Mouse (Mus musculus): ENCODE measurements at regions not wholly inside any gene's neighbourhood (a gene's known extent, or its start where the extent isn't known, plus 50 kb on each side); places are given as distances from the start of the nearest gene placed in this dataset.

DNA sequence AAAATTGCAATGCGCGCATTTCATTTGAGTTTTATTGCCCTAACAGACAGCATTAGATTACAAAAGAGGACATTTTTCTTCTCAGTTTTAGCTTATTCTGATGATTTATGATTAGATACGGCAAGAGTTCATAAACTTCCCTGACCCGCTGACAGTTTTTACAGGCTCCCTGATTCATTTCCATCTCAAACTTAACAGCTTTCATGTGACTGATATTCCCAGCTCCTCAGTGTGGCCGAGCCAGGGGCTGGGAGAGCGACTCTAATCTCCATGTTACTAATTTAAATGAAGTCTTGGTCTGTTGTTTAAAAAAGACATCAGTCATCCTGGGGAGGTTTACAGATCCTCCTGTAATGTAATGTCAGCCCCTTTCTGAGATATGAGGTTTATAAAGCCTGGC is 355.5 kb upstream of the Prox1 start:
- no peak for DNase-seq (ENCODE audit: low spot score in 2 of 2)

DNA sequence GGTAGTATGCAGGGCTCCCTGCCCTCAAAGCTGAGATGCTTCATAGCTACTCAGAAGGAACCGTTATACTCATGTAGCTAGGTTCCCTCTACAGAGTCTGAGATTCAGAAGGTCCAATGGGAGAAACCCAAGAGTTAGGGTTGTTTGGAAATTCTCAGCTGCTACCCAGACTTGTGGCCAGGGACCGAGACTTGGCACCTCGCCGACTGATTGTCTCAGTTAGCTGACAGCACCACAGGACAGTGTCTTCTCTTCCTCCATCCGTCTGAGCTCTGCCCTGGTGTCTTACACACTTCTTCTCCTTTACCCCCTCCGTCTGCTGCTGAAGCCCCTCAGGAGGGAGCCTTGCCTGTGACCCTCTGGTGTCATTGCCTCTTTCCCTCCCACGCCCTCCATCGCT is 329.6 kb upstream of the Prox1 start:
- no peak for DNase-seq (ENCODE audit: low spot score in 2 of 2)

DNA sequence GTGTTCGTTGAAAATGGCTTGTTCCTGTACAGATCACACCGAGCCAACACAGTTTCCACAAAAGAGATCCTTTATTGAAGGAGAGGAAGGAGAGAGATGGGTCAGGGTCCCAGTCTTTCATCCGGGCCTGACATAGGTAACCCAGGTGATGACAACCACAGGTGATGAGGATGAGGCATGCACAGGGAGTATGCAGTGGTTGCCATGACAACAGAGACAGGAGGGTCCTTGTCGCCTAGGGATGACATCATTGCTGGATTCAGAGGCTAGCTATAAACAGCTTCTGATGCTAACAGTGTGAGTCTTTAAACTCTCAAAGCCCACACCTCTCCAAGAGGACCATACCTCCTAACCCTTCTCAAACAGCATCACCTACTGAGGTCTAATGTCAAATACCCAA is 327.0 kb upstream of the Prox1 start:
- no peak for DNase-seq (ENCODE audit: low spot score in 2 of 2)

DNA sequence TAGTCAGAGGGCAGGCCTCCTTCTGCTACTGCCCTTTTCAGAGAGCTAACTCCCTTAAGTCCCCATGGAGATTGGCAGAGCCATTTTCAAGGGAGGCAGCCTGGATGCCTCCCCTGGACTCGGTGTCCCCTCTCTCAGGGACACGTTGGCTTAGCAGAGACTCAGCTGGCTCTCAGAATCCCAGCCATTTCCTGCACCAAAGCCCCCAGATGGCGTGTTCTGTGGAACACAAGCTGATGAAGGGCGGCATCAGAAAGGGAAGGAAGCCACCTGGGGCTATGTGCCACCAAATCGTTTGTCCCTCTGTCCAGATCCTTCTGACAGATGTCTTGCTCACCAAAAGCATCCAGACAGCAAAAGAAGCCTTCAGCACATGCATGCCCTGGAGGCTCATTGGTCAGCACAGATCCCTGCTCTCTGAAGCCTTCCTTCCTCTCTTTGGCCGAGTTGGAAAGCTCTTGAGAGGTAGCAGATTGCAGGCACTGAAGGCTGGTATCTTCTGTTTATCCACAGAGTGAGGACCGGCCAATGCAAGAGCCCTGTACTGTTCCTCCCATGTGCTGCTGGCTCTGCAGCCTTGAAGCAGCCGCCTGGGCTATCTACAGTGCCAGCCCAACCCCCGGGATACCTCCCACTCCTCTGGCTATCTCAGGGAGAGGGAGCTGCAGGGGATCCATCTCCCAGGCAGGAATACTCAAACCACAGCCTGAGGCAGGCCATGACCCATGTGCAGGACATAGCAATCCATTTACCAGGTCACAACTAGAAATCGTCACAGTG is 325.4 kb upstream of the Prox1 start:
- peak in 1 of 2 experiments; percentile 1 for DNase-seq (ENCODE audit: low spot score in 2 of 2)

DNA sequence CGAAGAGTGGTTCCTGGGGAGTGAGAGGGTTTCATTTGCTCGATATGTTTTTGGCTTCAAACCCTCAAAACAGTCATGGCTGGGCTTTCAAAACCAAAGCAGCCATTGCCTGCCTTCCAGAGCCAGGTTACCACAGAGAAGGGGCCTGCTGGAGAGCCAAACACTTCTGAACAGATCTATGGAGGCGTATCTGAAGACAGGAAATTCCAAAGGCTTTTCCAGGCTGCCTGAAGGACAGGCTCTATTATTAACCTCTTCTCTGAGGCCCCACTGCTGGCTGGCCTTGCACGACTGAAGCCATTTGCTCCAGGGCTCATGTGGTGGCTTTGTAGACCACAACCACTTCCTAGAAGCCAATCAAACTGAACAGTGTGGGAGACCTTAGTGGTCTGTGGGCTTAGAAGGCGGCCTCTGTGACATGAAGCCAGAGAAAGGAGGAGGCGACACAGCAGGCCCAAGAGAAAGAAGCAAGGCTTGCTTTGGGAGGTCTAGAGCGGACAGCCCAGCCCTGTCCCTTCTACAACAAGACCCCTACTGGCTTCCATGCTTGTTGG is 316.1 kb upstream of the Prox1 start:
- no peak for DNase-seq (ENCODE audit: low spot score in 2 of 2)

DNA sequence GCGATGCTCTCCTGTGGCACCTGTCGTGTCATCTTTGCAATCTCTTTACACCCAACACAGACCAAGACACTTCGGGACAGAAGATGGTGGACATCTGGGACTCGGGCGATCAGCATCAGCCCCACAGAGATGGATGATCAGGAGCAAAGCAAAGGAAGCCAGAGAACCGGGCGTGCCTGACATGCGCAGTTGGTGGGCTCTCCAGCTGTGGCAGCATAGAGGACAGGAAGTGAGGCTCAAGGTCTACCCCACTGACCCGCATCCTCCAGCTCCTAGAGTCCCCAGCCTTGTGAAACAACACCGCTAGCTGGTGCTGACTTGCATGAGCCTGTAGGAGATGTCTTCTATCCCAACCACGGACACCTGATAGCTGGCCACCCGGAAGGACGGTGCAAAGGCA is 312.9 kb upstream of the Prox1 start:
- no peak for DNase-seq (ENCODE audit: low spot score in 2 of 2)

DNA sequence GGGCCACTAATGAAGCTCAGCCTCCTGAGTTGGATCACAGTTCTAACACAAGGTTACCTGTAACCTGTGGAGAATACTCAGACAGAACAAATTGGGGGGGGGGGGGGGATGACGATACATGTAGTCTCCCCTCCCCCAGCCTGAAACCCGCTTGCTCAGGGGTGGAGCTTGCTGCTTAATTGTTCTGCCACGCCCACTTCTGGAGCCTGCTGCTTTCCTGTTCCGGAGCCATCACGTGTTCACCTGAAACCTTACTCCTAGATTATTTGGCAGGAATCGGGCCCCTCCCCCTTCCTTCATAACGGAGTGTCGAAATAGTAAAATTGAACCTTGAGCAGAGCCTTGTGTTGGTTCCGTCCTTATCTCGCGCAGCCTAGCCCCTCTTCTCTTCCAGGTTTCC is 310.6 kb upstream of the Prox1 start:
- no peak for DNase-seq (ENCODE audit: low spot score in 2 of 2)

DNA sequence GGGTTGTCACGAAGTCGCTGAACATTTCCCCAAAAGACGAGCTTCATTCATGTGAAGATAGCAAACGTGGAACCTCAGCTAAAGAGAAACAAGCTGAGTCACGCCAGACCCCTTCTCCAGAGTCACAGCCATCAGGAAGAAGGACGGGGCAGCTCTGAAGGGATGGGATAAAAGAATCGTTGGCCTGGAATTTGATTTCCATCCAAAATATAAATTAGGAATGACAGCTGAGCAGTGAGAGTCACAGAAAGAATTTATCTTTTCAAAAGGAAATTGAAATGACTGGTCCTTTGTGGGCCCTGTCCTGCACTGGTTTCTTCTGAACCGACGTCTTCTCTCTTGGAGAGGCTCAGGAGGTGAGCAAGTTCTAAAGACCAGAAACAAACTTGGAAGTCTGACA is 310.1 kb upstream of the Prox1 start:
- DNase-seq (ENCODE audit: low spot score in 2 of 2), result no peak

DNA sequence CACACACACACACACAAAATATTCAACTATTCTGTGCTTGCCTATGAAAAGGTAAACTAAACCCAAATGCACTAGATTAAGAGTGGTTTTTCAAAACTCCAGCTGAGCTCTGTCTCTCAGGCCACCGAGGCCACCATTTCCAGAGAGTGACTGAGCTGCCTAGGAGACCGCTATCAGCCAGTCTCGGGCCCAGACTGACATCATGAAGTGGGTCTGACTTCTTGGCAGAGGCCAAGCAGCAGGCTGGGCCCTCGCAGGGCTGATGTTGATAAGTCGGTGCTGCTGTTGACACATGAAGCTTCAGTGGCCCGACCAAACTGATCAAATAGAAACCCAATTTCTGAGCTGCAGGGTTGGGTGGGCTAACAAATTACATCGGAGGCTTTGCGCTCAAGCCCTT is 302.2 kb upstream of the Prox1 start:
- DNase-seq (ENCODE audit: low spot score in 2 of 2), result no peak

DNA sequence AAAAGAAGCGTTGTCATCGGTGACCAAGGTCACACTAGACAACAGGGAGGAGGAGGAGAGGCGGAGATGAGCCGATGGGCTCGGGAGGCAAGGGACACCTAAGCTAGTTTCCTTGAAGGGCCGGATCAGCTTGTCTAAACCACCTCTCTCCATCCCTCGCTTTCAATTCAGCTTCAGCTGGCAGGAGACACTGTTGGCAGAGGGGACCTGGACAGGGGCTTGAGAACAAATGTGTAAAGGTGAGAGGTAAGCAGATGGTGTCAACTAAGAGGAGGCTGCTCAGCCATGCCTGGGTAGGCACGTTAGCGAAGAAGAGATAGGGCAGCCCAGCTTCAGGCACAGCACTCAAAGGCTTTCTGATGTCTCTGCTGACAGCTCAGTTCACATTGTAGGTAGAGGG is 299.8 kb upstream of the Prox1 start:
- no peak for DNase-seq (ENCODE audit: low spot score in 2 of 2)

DNA sequence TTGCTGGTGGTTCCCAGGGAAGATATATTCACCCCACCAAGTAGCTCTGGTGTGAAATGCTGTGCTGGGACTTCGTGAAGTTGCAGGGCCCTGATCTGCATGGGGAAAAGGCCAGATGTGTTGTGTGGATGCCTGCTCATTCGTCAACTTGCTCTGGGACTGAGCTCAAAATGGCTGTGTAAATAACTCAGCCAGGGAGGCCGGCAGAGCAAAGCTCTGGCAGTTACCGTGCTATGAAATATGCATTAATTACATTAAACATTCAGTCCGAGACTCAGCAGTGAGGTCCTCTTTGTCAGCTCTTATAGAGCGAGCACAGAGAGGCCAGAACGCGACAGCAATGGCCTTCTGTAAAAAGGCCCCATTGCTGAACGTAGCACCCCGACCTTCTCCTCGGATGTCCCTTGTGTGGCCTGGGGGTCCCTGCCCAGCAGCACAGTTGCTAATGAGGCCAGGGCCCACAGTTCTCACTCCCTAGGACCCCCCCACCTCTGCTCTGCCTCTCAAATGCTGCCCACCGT is 287.1 kb upstream of the Prox1 start:
- no peak for DNase-seq (ENCODE audit: low spot score in 2 of 2)

DNA sequence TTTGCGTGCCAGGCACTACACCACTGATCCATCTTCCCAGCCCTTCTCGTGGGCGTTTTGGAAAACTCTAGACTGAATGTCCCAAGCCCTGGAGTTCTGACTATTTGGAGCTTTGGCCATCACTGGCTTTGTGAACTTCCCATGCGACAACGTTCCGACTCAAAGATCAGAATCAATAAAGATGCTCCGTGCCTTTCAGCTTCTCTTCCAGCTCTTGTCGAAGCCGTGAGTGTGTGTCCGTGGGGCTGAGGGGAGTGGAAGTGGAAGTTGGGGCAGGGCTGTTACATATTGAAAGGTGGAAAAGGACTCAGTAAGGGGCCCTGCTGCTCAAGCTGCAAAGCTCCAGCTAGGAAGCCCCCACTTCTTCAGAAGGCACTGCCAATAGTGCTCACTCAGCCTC is 283.0 kb upstream of the Prox1 start:
- no peak for DNase-seq (ENCODE audit: low spot score in 2 of 2)

DNA sequence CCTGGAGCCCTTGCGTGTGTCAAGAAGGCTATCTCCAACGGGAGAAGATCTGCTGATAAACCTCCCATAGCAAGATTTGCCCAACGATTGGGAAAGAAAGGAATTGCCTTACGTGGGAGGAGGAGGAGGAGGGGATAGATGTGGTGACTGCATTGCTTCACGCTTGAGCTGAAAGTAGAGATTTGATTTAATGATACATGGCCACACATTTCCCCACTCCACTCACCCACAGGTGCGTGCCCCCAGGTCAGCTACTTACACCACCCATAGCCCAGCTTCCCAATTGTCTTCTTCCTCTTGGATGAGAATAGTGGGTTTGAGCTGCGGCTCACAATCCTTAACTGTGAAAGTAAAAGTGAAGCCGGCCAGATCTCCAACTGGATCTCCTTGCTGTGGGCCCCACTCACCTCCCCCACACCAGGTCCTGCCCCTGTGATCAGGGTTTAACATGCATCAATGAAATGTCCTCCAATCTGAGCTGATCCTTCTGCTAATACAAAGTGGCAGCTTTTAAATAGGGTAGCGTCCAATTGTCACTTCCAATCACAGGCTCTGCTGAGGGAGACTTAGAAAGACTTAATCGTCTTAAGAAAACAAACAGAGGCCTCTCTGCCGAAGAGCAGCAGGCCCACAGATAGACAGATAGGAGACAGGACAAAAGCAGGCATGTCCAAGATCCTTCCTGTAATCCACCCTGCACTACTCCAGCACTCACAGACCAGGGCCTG is 281.8 kb upstream of the Prox1 start:
- no peak for DNase-seq (ENCODE audit: low spot score in 2 of 2)

DNA sequence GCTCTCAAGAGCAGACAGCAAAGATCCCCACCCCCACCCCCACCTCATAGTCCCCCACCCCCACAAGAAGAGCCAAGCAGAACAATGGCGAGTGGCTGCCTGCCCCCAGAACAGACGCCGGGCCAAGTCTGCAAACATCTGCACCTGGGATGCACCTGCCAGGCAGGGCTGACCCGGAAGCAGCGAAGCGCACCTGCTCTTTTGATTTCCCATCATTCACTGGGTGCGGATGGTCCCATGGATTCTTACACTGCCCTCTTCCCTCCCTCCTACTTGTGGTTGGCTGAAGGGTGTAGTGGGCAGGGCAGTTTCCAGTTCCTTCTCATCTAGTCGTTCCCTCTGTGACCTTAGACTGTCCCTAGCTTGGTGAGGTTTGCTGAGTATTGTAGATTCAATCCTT is 277.7 kb upstream of the Prox1 start:
- DNase-seq (ENCODE audit: low spot score in 2 of 2), result no peak

DNA sequence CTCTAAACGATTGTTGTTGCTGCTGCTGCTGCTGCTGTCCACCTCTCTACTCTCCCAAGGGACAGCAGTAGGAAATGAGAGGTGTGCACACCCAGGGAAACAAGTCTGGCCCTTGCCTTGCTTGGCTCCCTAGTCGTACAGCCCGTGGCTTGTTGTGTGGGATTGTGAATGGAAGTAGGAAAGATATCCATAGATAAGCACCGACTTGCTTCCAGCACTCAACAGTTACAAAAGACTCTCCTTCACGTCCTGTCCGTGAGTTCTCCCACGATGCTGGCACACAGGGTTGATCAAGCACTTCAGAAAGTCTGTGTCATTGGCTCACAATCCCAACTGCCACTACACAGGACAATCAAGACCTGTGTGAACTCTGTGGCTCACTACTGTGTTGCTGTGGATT is 276.7 kb upstream of the Prox1 start:
- DNase-seq (ENCODE audit: low spot score in 2 of 2), result no peak

DNA sequence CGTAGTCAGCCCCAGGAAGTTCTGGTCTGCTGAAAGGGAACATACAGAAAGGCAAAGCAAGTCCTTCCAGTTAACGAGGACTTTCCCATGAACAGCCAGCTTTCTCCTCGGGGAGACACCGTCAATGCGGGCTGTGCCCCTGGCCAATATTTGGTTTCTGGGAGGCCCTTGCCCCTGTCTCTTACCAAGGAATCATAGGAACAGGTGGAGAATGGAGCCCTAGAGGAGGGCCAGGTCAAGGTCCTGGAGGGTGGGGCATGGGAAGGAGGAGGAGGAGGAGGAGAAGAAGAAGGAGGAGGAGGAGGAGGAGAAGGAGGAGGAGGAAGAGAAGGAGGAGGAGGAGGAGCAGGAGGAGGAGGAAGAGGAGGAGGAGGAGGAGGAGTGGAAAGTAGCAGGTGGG is 276.2 kb upstream of the Prox1 start:
- DNase-seq (ENCODE audit: low spot score in 2 of 2), result no peak

DNA sequence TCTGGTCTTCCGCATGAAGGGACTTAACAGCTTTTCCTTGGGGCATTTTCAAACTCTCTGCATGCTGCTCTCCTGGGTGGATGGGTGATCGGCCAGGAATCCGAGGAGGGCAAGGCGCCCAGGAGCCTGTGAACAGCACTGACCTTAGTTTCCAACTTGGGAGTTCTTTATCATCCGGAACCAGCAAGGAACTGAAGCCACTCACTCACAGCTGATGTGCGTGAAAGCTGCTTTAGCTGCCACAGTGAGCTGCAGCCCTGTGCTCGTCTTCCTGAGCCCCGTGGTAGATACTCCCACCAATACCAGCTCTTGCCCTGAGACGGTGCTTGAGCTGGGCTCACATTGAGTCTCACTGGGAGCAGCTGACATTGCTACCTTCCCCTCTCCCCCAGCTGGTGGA is 273.9 kb upstream of the Prox1 start:
- no peak for DNase-seq (ENCODE audit: low spot score in 2 of 2)

DNA sequence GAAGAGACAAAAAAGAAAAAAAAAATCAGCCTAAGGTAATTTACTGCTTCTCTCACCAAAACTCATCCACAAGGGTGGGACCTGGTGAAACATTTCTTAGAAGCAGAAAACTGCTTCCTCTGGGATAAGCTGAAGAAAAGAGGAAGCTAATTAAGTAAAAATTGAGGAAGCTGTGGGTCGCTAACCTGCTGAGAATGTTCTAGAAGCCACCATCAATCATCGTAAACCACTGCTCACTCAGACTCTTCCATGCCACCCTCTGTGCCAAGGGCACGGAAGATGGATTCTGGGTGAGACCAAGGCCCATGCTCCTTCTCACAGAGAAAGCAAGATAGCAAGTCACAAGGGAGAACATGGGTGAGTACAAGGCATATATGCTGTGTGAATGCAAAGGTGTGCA is 272.7 kb upstream of the Prox1 start:
- no peak for DNase-seq (ENCODE audit: low spot score in 2 of 2)

DNA sequence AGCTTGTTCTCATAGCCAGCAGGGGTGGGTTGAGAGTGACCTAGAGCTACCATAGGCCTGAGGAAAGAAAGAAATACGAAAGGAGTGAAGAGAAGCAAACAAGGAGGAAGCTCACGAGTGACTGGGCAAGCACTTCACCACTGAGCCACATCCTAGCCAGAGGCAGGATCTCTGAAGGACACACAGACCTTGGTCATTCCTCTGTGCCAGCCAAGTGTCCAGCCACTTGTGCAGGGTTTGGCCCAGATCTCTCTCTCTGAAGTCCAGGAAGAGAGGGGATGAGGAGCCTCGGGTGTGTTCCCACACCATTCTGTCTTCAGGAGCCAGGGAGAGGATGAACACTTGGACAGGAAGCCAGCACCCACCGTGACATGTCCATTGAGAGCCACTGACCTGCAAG is 271.7 kb upstream of the Prox1 start:
- DNase-seq (ENCODE audit: low spot score in 2 of 2), result no peak

DNA sequence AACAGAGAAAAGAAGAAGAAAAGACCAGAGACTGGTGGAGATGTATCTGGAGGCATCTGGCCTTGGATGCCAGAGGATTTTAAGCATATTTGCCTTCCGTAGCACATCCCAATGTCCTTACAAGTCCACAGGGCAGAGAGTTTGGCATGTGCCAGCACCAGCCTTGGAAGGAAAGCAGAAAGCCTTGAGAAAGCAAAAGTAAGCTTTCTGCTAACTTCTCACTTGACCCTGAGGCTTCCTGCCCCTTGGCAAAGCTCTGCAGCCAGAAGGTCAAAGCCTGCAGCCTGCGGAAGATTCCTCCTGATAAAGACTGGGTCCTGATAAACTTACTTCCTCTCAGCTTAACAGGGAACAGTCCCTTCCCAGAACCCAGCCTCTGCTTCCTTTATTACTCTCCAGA is 268.3 kb upstream of the Prox1 start:
- no peak for DNase-seq (ENCODE audit: low spot score in 2 of 2)

DNA sequence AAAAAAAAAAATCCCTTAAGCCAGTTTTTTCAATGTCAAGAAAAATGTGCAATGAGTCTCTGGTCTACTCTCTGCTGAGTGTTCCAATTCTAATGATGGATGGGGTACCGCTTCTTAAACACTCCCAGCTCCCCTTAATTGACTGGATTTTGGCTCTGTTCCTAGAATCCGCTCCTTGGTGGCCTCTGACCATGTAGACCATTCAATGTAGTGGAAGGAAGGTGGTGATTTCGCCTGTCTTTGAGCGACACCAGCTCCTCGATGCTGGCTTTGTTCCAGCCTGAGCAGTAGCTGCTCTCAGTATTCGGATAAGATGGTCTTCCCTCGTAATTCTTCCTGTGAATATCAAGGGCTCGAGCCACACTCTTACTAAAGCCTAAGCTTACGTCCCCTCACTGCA is 252.4 kb upstream of the Prox1 start:
- no peak for DNase-seq (ENCODE audit: low spot score in 2 of 2)

DNA sequence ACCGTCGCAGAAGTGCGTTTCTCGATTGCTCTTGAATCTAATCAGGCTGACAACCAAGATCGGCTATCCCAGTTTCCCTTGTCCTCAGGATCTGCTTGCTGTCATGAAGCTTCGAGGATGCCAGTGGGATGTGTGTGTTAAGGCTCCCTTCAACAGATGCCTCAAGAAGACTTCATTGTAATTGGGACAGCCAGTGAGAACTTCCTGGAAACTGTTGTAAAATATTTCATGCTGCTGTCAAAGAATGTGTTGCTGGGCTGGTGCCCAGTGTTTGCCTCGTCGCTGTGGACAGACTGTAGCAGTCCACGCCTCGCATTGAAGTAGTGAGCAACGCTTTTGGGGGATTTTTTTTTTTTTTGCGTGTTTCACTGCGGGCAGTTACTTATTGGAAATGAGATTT is 249.2 kb upstream of the Prox1 start:
- peak; percentile 3 to 43 for DNase-seq (ENCODE audit: low spot score in 2 of 2)

DNA sequence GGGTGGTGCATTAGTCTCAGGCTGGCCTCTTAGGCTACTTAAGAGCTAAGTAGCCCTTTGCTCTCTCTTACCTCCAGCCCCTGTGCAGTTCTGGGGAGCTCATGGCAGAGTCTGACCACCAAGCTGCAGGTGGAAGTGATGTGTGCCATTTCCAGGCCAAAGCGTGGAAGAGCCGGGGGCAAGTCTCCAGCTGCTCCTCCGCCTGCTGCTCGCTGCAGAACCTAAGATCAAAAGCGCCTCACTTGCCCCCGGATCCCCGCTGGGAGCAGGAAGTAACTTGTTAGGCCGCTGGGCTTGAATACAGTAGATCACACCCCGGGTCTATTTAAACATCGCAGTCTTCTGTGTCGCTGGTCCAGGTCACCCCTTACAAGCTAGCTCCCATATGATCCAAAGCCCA is 246.8 kb upstream of the Prox1 start:
- no peak for DNase-seq (ENCODE audit: low spot score in 2 of 2)

All from frontal cortex, postnatal 36 days (tissue).